Mouse (Mus musculus) erythroid progenitor cell, adult 5-6 weeks (primary cell): ENCODE results near the gene Rsph3b. TPM values are rescaled to one million over a fixed set of nuclear protein-coding genes. Genes with fewer than 3 reads are reported as not detected.
A peak's percentile ranks its signal among the peaks of the same experiment; 100 is the strongest.
"Not testable (repeated sequence)": the region's sequence is repeated elsewhere in the genome, so short reads cannot be mapped to it uniquely, and the experiment has no call there.

Experiments used
- ATAC-seq: replicated peaks from 2 replicates; pipeline ENCODE4 v1.8.0; 2016; ENCODE audit warnings: moderate number of reproducible peaks, mild to moderate bottlenecking, moderate TSS enrichment, inconsistent platforms; ENCODE audit not compliant: poor library complexity, low FRiP score, severe bottlenecking
- total RNA-seq, 2 experiments: library from RNA; stranded (forward) in 1 of 2; stranded (reverse) in 1 of 2; fragments of 150-400 nt in 1 of 2; fragments of 186-747, 209-891 nt in 1 of 2; gene quantifications; 2 replicates each; pipeline versions ENCODE4 v1.2.3 to v1.2.4; 2015 to 2017; ENCODE audit warnings: low replicate concordance in 2 of 2

Gene Rsph3b
- total RNA-seq, 2 experiments from 2014 or later = 2.0 to 5.4 TPM

DNA sequence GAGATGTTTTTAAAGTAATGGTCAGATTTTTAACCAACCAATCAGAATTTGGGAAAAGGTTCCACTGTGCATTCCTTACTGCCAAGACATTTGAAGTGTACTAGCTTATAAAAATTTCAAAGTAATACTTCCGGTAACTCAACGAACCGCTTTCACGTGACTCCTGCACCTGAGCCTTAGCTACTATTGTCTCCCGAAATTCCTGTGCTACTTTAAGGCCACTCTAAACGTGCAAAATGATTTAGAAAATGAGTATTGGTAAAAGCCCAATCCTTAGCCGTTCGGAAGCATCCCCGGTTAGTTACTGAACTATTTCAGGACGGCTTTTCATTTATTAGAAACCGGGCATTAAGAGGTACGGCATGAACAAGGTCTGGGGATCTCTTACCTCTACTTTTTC, 11.9 kb upstream of the Rsph3b start:
- ATAC-seq = not testable (repeated sequence)

DNA sequence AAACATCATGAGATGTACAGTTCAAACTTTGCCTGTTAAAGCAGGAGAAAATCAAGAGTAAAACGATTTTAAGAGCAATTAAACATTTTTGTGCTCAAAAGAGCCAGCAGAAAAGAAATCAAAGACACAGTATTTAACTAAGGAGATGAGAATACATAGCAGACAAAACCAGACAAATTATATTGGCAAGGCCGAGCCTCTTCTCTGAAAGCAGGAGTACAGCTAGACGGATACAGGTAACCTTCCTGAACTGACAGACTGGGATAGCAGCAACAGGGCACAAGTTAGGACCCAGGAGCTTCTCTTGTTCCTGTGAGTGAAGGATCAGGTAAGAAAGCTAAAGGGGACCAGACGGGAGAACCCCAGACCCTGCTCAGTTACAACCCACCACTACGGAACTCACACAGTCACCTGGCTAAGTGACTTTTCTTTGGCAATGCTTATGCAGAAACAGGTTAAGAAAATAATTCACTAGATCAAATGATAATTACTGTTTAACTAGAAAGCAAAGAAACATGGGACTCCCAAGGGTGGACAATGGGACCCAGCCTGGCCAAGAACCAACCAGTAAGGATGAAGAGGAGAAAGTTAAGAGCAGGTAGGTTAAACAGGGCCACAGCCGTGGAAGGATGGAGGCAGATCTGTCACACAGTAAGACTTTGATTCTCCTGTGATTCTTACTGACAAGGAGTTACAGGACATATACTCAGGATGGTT, 11.2 kb upstream of the Rsph3b start:
- not testable (repeated sequence) for ATAC-seq

DNA sequence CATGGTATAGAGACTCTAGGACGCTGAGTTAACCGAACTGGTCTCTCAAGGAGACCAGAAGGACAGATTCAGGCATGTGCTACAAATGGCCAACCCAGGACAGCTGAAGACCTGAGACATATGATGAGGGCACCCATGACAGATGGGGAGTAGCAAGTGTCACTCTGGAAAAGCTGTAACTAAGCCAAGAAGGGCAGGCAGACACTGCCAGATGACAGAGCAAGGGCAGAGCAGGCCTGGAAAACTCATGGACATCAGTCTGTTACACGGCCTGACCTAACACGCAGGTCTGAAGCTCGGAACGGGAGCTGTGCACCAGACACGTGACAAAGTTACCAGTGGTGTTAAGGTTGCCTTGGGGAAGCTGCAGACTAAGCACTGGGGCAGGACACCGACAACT, 10.4 kb upstream of the Rsph3b start:
- ATAC-seq = not testable (repeated sequence)

DNA sequence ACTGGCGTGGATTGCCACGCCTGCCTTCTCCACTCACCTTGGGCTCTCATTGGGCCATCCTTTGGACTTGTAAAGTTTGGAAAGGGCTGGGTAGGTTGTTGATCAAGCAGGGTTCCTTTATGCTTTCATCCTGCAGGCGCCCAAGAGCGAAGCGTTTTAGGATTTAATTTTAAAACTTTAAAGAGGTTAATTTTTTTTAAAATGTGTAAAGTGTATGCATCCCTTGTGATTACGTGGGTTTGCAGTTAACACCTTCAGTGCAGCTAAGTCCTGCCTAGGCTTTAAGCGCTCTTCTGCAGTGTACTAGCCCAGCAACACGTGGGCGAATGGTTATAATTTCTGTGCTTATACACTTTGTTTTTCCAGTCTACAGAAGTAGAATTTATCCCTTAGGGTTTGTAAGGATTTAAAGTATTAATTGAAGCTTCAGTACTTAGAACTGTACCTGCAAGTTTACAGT, 317 bp upstream of the Rsph3b start:
- ATAC-seq = not testable (repeated sequence)

DNA sequence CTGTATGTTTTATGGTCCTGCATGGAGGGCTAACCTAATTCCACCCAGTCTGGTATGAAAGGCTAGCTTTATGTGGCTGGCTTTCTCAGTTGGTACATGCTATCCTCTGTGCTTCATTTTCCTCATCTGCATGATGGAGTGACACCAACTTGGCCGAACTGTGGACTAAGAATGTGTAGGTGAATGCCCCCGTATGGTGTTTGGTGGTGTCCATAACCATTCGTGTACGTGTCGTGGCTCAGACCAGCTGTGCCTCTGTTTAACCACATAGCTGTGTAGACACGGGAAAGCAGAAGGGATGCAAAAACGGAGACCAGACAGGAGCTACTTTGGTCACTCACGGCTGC, 872 bp downstream of the Rsph3b start:
- peak; percentile 53; the same call in 1 of the 2 replicates for ATAC-seq

DNA sequence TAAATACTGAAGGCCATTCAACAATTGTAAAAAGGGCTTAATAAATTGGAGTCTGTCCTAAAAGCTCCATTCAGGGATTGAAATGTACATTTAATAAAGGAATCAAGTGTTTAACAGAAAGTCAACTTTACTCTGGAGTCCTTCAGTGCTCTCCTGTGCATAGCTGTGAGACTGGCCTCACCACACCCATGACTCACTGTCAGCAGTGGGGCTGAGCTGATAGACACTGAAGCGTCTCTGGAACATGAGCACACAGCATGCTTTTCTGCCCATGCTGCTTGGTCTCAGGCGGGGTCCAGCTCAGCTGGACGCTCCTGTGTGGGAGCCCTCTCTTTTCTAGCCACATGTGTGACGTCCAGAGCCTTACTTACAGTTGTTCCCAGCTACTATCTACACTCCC, 5.9 kb downstream of the Rsph3b start:
- not testable (repeated sequence) for ATAC-seq

DNA sequence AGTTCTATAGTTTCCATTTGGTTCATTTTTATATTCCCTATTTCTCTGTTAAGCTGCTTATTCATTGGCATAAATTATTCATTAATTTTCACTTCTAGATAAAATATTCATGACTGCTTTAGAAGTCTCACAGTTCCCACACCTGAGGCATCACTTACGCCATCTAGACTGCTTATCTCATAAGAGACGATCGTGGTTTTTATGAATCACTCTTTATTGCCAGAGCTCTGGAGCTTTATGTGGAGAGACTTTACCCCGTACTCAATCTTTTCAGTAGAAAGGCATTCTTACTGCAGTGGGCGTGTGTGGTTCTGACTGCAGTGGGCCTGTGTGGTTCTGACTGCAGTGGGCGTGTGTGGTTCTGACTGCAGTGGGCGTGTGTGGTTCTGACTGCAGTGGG, 16.9 kb downstream of the Rsph3b start:
- ATAC-seq = not testable (repeated sequence)

DNA sequence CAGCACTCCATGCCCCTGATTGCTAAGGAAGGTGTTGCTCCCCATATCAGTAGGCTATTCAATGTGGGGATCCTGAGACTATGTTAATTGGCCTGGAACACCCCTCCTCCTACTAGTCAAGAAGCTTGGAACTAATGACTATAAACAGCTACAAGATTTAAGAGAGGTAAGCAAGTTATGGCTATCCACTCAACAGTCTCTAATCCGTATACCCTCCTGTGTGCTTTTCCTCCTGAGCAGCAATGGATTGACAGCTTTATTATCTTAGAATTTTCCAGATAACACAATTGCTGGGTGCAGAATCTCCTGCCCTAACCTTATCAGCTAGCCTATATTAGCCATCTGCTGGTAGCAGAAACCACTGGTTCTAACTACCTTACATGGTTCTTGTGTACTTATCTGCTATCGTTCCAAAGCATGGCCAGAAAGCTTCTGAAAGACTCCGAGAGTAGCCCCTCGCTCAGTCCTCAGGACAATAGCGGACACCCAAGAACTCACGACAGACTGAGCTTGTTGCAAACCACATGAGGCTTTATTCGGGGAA, 28.1 kb downstream of the Rsph3b start:
- not testable (repeated sequence) for ATAC-seq

DNA sequence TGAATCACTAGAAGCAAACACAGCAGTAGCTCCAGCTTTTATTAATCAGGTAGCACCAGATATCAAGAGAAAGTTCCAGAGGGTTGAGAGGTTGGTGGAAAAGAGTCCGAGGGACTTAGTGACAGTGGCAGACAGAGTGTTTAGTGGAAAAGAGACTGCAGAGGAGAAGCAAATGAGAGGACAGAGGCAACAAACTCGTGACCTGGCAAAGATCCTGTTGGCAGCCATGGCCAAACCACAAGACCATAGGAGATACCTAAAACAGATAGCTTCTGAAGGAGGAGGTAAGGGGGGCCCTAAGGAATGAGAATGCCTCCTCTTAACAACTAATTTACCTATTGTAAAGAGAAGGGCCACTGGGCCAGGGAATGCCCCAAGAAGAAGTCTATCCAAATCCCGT, 29.1 kb downstream of the Rsph3b start:
- ATAC-seq = not testable (repeated sequence)

DNA sequence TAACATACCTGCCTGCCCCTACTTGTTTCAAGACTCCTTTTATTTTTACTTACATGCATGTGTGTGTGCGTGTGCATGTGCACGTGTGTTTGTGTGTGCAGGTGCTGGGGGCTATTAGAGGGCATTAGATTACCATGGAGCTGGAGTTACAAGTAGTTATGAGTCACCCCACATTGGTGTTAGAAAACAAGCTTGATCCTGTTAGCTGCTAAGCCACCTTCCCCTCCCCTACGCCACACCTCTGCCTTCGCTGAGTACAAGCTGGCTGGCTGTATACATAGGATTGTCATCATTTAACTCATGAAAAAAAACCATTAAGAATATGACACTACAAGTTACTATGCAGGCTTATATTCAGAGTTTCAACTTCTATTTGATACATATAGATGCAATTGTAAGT, 33.2 kb downstream of the Rsph3b start:
- ATAC-seq = not testable (repeated sequence)

DNA sequence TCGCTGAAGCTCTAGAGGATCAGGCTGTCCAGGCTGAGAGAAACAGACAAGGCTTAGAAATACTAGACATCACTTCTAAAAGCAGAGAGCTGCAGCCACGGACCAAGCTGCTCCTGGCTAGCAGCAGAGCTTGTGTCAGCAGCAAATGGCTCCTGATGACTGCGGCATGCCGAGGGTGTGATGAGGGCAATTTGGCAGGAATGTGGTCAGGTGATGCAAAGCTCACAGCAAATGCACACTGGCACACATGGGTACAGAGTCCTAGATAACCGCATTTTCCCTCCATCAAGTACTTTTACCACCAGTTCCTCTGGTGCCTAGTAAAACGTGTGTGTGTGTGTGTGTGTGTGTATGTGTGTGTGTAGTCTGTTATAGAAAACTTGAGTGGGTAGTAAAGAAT, 34.4 kb downstream of the Rsph3b start:
- ATAC-seq = not testable (repeated sequence)

DNA sequence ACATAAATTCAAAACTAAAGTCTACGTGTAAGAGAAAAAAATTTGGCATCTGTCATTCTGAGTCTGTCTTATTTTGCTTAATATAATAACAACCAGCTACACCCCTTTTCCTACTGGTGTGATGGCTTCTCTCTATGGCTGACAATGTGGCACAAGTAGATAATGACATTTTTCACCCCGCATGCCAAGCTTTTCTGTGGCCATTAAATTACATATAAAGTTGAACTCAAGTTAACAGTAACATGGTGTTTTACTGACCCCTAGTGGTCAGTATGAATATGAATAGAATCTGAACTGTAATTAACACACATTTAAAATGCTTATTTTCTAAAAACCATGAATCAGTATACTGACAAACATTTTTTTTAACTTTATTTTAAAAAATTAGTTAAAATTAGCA, 48.1 kb downstream of the Rsph3b start:
- ATAC-seq = peak; percentile 84

DNA sequence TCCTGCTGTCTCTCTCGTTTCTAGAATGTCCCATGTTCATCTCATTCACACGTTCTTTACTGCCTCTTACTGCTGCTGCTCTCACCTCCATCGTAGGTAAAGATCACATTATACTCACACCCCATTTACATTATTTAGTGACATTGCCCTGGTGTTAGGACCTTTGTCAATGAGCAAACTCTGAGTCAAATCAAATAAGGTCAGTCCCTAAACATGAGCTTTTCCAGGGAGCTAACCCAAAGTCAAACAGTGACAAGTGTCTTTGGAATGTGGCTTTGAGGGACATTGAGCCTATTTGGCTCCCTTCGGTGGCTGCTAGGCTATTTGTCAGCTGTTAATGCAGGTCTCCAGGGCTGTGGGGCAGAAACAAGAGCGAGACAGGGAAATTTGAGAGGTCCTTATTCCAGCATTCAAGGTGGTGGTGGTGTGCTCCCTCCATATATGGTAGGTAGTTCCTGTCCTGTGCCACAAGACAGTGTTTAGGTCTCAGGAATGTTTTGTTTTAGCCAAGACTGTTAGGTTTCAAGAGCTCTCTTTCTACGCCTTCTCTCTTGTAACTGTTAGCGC, 50.4 kb downstream of the Rsph3b start:
- ATAC-seq = not testable (repeated sequence)

DNA sequence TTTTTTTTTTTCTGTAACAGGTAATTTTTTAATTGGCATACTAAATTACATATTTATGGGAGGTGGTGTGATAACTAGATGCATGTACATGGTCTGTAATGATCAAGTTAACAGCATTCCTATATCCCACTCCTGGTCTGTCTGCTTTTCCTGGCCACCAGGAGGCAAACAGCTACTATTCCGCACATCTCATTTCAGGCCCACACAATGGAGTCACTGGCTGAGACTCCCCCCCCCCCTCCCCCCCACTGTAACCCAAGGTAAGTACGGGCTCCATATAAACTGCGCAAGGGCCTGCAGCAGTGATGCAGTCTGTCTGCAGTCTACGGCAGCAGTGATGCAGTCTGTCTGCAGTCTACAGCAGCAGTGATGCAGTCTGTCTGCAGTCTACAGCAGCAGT, 51.7 kb downstream of the Rsph3b start:
- ATAC-seq = no peak

DNA sequence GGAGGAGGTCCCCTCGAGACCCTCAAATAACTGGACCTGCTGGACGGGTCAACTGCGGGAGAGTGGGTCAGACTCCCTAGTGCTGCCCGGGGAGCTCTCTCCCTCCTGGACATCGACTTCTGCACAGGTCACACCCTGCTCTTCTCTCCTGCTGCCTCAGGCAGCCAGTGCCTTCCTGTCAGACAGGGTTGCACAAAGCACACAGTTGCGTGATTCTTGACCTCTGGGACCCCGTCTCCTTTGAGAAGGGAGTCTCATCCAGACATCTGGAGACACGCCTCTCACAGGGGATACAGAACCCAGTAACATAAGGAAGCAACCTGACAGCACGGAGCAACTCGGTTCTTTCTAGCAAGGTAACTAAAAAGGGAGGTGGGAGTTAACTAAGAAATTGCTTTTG, 55.1 kb downstream of the Rsph3b start:
- no peak for ATAC-seq

DNA sequence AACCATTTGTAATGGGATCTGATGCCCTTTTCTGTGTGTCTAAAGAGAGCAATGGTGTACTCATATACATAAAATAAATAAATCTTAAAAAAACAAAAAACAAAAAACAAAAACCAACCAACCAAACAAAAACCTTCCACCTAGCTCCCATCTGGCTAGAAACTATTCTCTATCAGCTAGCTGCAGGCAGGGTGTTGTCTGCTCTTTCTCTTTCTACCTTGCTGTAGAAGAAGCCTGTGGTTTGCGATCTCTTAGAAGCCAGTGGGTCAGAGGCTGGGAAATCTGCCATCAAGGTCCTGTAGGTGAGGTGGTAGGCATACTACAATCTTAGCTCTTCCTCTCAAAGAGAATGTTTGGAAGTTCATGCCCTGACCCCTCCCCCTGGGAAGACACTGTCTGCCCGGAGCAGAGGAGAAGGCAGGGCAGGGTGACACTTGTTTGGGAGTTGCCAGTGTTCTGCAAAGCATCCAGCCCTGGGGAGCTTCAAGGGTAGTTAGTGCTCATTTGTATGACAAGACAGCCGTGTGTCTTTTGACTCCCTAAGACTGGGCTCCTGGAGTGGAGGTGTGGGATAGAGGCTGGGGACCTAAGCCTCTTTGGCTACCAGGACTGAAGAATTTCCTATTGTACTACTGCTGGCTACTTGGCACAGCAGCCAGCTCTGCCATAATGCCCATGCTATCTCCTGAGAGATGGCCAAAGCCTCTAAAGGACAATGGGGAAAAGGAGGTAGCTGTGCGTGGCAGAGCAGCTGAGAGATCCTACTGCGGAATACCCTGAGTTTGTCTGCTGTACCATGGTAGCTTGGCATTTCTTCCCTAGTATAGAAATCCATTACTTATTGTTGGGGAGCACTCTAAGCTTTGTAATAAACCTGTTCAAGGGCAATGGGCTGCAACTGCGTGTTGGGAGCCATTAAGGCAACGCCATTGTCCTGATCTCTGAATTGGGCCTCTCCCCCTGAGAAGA, 56.2 kb downstream of the Rsph3b start:
- peak; percentile 96 for ATAC-seq

DNA sequence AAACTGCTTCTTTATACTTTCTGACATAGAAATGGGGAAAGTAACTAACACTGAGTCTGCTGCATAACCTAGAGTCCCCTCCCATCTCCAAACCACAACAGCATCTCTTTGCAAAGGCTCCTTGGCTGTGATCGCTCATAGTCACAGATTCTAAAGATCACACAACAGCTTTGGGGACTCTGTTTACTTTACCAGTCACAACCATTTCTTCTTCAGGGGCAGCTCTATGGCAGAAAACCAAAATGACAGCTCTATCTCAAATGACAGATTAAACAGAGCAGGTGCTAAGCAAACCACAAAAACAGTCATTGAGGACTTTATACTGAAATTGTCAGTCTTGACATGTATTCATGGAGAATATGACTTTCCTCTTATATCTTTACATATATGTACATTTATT, 62.0 kb downstream of the Rsph3b start:
- no peak for ATAC-seq

DNA sequence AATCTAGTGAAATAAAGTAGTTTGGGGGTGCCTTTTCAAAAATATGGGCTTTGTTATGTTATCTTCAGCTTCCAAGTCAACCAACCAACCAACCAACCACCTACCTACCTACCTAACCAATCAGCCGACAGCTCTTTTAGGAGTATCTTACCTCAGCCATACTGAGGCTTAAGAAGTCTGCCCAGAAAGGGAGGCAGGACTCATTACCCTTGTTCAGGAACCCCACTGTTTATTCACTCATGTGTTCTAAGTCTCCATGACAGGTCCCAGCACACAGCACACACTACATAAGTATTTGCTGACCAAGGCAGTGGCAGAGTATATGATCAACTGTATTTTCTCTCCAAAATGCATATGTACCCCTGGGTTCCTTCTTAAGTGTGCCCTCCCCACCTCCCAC, 64.0 kb downstream of the Rsph3b start:
- ATAC-seq = no peak

DNA sequence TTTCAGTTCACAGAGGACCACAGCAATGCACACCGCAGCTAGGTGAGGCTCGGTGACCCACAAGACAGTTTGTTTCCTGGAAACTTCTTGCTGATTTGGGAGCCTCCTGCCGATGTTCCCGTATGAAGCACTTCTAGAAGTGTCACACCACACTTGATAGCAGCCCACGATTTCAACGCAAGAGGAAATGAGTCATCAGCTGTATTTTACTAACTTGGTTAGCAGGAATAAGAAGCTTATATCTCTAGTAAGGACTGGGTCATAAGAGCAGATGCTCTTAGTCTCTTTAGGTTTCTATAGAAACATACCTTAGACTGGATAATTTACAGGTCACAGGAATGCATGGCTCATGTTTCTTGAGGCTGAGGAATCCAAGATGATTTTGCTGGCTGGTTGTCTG, 67.2 kb downstream of the Rsph3b start:
- ATAC-seq = no peak

DNA sequence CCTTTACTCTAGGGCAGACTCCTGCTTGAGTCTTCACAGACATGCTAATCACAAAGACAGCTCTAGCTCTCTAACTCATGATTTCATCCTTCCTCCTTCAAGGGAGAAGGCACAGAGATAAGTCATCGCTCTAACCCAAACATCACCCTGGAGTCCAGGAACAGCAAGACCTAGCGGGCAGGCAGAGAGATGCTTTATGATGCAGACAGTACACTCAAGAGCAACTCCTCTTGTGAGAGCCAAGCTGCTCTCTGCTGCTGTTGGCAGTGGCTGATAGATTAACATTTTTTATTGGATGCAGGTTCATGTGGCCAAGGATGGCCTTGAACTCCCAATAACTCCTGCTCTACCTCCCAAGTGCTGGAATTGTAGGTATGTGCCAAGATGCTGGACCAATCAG, 77.1 kb downstream of the Rsph3b start:
- ATAC-seq = no peak
